Mouse (Mus musculus) thymus, postnatal 36 days (tissue): ENCODE data around the gene Kdm4b.
A peak's percentile ranks its signal among the peaks of the same experiment; 100 is the strongest.

ENCODE experiments used
- DNase-seq, 2 experiments: peaks; one replicate each; pipeline ENCODE4 v3.0.0; 2022; ENCODE audit warnings: mixed read lengths in 2 of 2

Gene Kdm4b

GRCm38 (mm10) chr17:56325450-56326152, at the start of gene Kdm4b:
Gene Kdm4b, plus strand, starts transcription at chr17:56326062.
- DNase-seq: peak; percentile 99

GRCm38 (mm10) chr17:56276643-56277566, 49.0 kb upstream of the Kdm4b start, which contains the start of gene Ticam1:
Gene Ticam1, minus strand, starts transcription at chr17:56276786.
- peak; percentile 68 to 80 for DNase-seq

- no peak for DNase-seq
Observed at GRCm38 (mm10) chr17:56277567-56277893, 48.3 kb upstream of the Kdm4b start.

- DNase-seq: no peak
Observed at GRCm38 (mm10) chr17:56278340-56278739, 47.5 kb upstream of the Kdm4b start.

GRCm38 (mm10) chr17:56279481-56280155, 46.2 kb upstream of the Kdm4b start:
- no peak for DNase-seq

GRCm38 (mm10) chr17:56281193-56281592, 44.7 kb upstream of the Kdm4b start:
- no peak for DNase-seq

- no peak for DNase-seq
Observed at GRCm38 (mm10) chr17:56282802-56283201, 43.1 kb upstream of the Kdm4b start.

- no peak for DNase-seq
Observed at GRCm38 (mm10) chr17:56283316-56283715, 42.5 kb upstream of the Kdm4b start.

- no peak for DNase-seq
Observed at GRCm38 (mm10) chr17:56285995-56286394, 39.9 kb upstream of the Kdm4b start.

- DNase-seq: no peak
Observed at GRCm38 (mm10) chr17:56287830-56288229, 38.0 kb upstream of the Kdm4b start.

- DNase-seq: no peak
Observed at GRCm38 (mm10) chr17:56288866-56289265, 37.0 kb upstream of the Kdm4b start.

GRCm38 (mm10) chr17:56289371-56290331, 36.2 kb upstream of the Kdm4b start:
- peak; percentile 41 to 53 for DNase-seq

- DNase-seq: peak; percentile 93 to 96
Observed at GRCm38 (mm10) chr17:56290388-56291170, 35.3 kb upstream of the Kdm4b start.

GRCm38 (mm10) chr17:56291171-56291511, 34.7 kb upstream of the Kdm4b start:
- peak; percentile 95 to 97 for DNase-seq

GRCm38 (mm10) chr17:56291826-56292475, 33.9 kb upstream of the Kdm4b start:
- DNase-seq: peak; percentile 59 to 71

GRCm38 (mm10) chr17:56292531-56293222, 33.2 kb upstream of the Kdm4b start, which contains the start of gene Plin3:
Gene Plin3, minus strand, starts transcription at chr17:56292873.
- DNase-seq: peak; percentile 48 to 63

GRCm38 (mm10) chr17:56293291-56293690, 32.6 kb upstream of the Kdm4b start:
- DNase-seq: peak; percentile 80 to 92

GRCm38 (mm10) chr17:56294241-56294640, 31.6 kb upstream of the Kdm4b start:
- peak; percentile 27 to 44 for DNase-seq

- peak; percentile 26 to 51 for DNase-seq
Observed at GRCm38 (mm10) chr17:56296201-56296600, 29.7 kb upstream of the Kdm4b start.

GRCm38 (mm10) chr17:56298238-56298637, 27.6 kb upstream of the Kdm4b start:
- DNase-seq: no peak
